Mouse (Mus musculus) adrenal gland, postnatal 10 days (tissue): ENCODE results near the gene Kitl. TPM values are rescaled to one million over a fixed set of nuclear protein-coding genes. Genes with fewer than 3 reads are reported as not detected.

Source experiments
- DNase-seq: peaks from one replicate; pipeline ENCODE4 v3.0.0; 2021; ENCODE audit warnings: mixed read lengths
- long read RNA-seq, 2 experiments: library from polyadenylated mRNA; stranded (forward); transcript quantifications; one replicate each; pipeline ENCODE4 v2.0.0; 2021
- total RNA-seq, 2 experiments: library from RNA; stranded (reverse); gene quantifications; 2 replicates each; pipeline ENCODE4 v1.2.3; 2021

The Kitl gene
- total RNA-seq, result 10 to 100 TPM; 56.9 to 62.6 TPM
- long read RNA-seq, experiment 1, full-length matches to known transcripts, result 14 of 19 reads
- long read RNA-seq, experiment 1, partial matches to known transcripts, result 1 of 19 reads
- long read RNA-seq, experiment 1, other reads (novel, unspliced or antisense), result 4 of 19 reads
- long read RNA-seq, experiment 2, full-length matches to known transcripts, result 23 of 25 reads
- long read RNA-seq, experiment 2, partial matches to known transcripts, result 0 of 25 reads
- long read RNA-seq, experiment 2, other reads (novel, unspliced or antisense), result 2 of 25 reads

- peak; percentile 88 for DNase-seq
Measured at GRCm38 (mm10) chr10:100015370-100016325, at the start of gene Kitl. Kitl (plus strand) TSS chr10:100015630.

- no peak for DNase-seq
Measured at GRCm38 (mm10) chr10:99972866-99973265, 42.6 kb upstream of the Kitl start.

- no peak for DNase-seq
Measured at GRCm38 (mm10) chr10:99980096-99980495, 35.3 kb upstream of the Kitl start.

GRCm38 (mm10) chr10:99980916-99981315 lies 34.5 kb upstream of the Kitl start:
- DNase-seq, result no peak

- DNase-seq, result no peak
Measured at GRCm38 (mm10) chr10:99981887-99982286, 33.5 kb upstream of the Kitl start.

- no peak for DNase-seq
Measured at GRCm38 (mm10) chr10:99986745-99987144, 28.7 kb upstream of the Kitl start.

- DNase-seq, result no peak
Measured at GRCm38 (mm10) chr10:99989758-99990157, 25.7 kb upstream of the Kitl start.

- DNase-seq, result no peak
Measured at GRCm38 (mm10) chr10:99992121-99992520, 23.3 kb upstream of the Kitl start.

GRCm38 (mm10) chr10:100001452-100001851 lies 14.0 kb upstream of the Kitl start:
- no peak for DNase-seq

GRCm38 (mm10) chr10:100003797-100004196 lies 11.6 kb upstream of the Kitl start:
- no peak for DNase-seq

GRCm38 (mm10) chr10:100009681-100010080 lies 5.7 kb upstream of the Kitl start:
- DNase-seq, result no peak

- no peak for DNase-seq
Measured at GRCm38 (mm10) chr10:100010291-100010690, 5.1 kb upstream of the Kitl start.

- DNase-seq, result no peak
Measured at GRCm38 (mm10) chr10:100014096-100014495, 1.3 kb upstream of the Kitl start.

- peak; percentile 72 for DNase-seq
Measured at GRCm38 (mm10) chr10:100016326-100016709, 888 bp downstream of the Kitl start.

- no peak for DNase-seq
Measured at GRCm38 (mm10) chr10:100016941-100017770, 1.7 kb downstream of the Kitl start.

- DNase-seq, result no peak
Measured at GRCm38 (mm10) chr10:100017771-100018070, 2.3 kb downstream of the Kitl start.

GRCm38 (mm10) chr10:100018493-100018892 lies 3.1 kb downstream of the Kitl start:
- DNase-seq, result no peak

GRCm38 (mm10) chr10:100019246-100020195 lies 4.1 kb downstream of the Kitl start:
- DNase-seq, result no peak

- DNase-seq, result no peak
Measured at GRCm38 (mm10) chr10:100022090-100022834, 6.8 kb downstream of the Kitl start.

GRCm38 (mm10) chr10:100022835-100023093 lies 7.3 kb downstream of the Kitl start:
- no peak for DNase-seq

GRCm38 (mm10) chr10:100025665-100026064 lies 10.2 kb downstream of the Kitl start:
- DNase-seq, result no peak
